Mouse (Mus musculus) bone marrow macrophage, adult 2 months (primary cell): ENCODE data around the gene Cyp11a1.

Experiments used
- CTCF ChIP-seq: IDR thresholded peaks from 2 replicates; pipeline ENCODE4 v1.5.1; 2012; ENCODE audit warnings: low read depth, mild to moderate bottlenecking, low read length, moderate library complexity
- POLR2A ChIP-seq: IDR thresholded peaks from 2 replicates; pipeline ENCODE4 v1.6.1; 2012; ENCODE audit warnings: mild to moderate bottlenecking, low read depth, low read length, borderline replicate concordance

DNA sequence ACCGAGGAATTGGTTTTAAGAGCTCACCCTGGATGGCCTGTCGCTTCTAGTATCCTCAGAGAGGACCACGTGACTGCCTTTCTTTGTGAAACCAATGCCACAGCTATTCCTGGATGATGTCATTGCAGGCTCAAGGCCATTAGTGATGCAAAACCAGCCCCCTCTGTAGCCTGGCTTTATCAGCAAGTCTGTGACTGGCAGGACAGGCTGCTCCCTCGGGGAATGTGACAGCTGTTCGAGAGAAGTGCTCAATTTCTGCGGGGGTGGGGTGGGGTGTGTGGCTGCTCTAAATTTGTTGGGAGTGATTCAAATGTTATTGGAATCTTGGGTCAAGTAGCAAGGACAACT, 2.8 kb downstream of the Cyp11a1 start:
- TF ChIP-seq CTCF = no peak
- no peak for TF ChIP-seq POLR2A
